Mouse (Mus musculus) MEL (cell line): ENCODE results near the gene Cnpy3. TPM values are rescaled to one million over a fixed set of nuclear protein-coding genes. Genes with fewer than 3 reads are reported as not detected.

Experiments used
- DNase-seq: peaks from one replicate; pipeline ENCODE4 v3.0.0; 2011; ENCODE audit warnings: low read depth, low spot score
- H3K27ac ChIP-seq: 2 replicates; pipeline ENCODE4 v1.5.1; 2012; ENCODE audit warnings: low read depth, mild to moderate bottlenecking, control low read depth, low read length, moderate library complexity; ENCODE audit not compliant: control insufficient read depth
- H3K27me3 ChIP-seq, 2 experiments: fragments of 150-350 bp in 1 of 2; sonication (generic) in 1 of 2; 2 replicates each; pipeline ENCODE4 v1.6.1; 2012; ENCODE audit warnings: low read length in 2 of 2, mild to moderate bottlenecking in 2 of 2, improper control_type of control experiment in 1 of 2, moderate library complexity in 1 of 2; ENCODE audit not compliant: insufficient read depth in 2 of 2, control insufficient read depth in 1 of 2
- H3K36me3 ChIP-seq, 2 experiments: 2 replicates each; pipeline ENCODE4 v1.6.1; 2012 to 2014; ENCODE audit warnings: low read length in 2 of 2, improper control_type of control experiment in 1 of 2, inconsistent platforms in 1 of 2, mild to moderate bottlenecking in 1 of 2; ENCODE audit not compliant: insufficient read depth in 2 of 2, control insufficient read depth in 1 of 2
- H3K4me1 ChIP-seq, 2 experiments: fragments of 150-350 bp in 1 of 2; sonication (generic) in 1 of 2; 2 replicates each; pipeline ENCODE4 v1.6.1; 2012; ENCODE audit warnings: low read length in 2 of 2, improper control_type of control experiment in 1 of 2, mild to moderate bottlenecking in 1 of 2; ENCODE audit not compliant: insufficient read depth in 2 of 2, control insufficient read depth in 1 of 2
- H3K4me3 ChIP-seq, 2 experiments: fragments of 150-350 bp in 1 of 2; sonication (generic) in 1 of 2; 2 replicates each; pipeline ENCODE4 v1.5.1; 2012; ENCODE audit warnings: low read depth in 2 of 2, low read length in 2 of 2, mild to moderate bottlenecking in 2 of 2, moderate library complexity in 2 of 2, control low read depth in 1 of 2, improper control_type of control experiment in 1 of 2; ENCODE audit not compliant: control insufficient read depth in 1 of 2, insufficient read depth in 1 of 2
- H3K79me2 ChIP-seq: 2 replicates; pipeline ENCODE4 v1.6.1; 2012; ENCODE audit warnings: mild to moderate bottlenecking, low read length, moderate library complexity; ENCODE audit not compliant: control insufficient read depth, poor library complexity, insufficient read depth
- H3K9ac ChIP-seq: 2 replicates; pipeline ENCODE4 v1.6.1; 2012; ENCODE audit warnings: low read depth, mild to moderate bottlenecking, control low read depth, low read length, moderate library complexity; ENCODE audit not compliant: control insufficient read depth, poor library complexity, severe bottlenecking
- H3K9me3 ChIP-seq: fragments of 150-350 bp; sonication (generic); replicated peaks from 2 replicates; pipeline ENCODE4 v1.6.1; 2012; ENCODE audit warnings: mild to moderate bottlenecking, low read length, improper control_type of control experiment, moderate library complexity; ENCODE audit not compliant: insufficient read depth
- BHLHE40 ChIP-seq: IDR thresholded peaks from 2 replicates; pipeline ENCODE4 v1.6.1; 2012; ENCODE audit warnings: low read depth, mild to moderate bottlenecking, inconsistent platforms, low read length, improper control_type of control experiment, borderline replicate concordance
- CHD2 ChIP-seq: IDR thresholded peaks from 2 replicates; pipeline ENCODE4 v1.6.1; 2011; ENCODE audit warnings: low read length, improper control_type of control experiment
- CTCF ChIP-seq, 3 experiments: IDR thresholded peaks in 2 of 3; conservative IDR thresholded peaks in 1 of 3; 2 replicates each; pipeline ENCODE4 v1.5.1; 2011 to 2012; ENCODE audit warnings: low read length in 3 of 3, low read depth in 2 of 3, mild to moderate bottlenecking in 2 of 3, improper control_type of control experiment in 1 of 3, inconsistent platforms in 1 of 3, mixed read lengths in 1 of 3, moderate library complexity in 1 of 3; ENCODE audit not compliant: control insufficient read depth in 1 of 3, insufficient read depth in 1 of 3, poor library complexity in 1 of 3, severe bottlenecking in 1 of 3
- E2F4 ChIP-seq: IDR thresholded peaks from 2 replicates; pipeline ENCODE4 v1.6.1; 2011; ENCODE audit warnings: low read depth, low read length, improper control_type of control experiment, borderline replicate concordance
- ELF1 ChIP-seq: IDR thresholded peaks from 2 replicates; pipeline ENCODE4 v1.6.1; 2014; ENCODE audit warnings: low read depth, mild to moderate bottlenecking, inconsistent platforms, low read length, improper control_type of control experiment, moderate library complexity
- EP300 ChIP-seq, 2 experiments: IDR thresholded peaks; 2 replicates each; pipeline ENCODE4 v1.6.1; 2011; ENCODE audit warnings: improper control_type of control experiment in 2 of 2, low read length in 2 of 2, low read depth in 1 of 2, mild to moderate bottlenecking in 1 of 2
- ETS1 ChIP-seq: IDR thresholded peaks from 2 replicates; pipeline ENCODE4 v1.6.1; 2012; ENCODE audit warnings: low read depth, mild to moderate bottlenecking, inconsistent platforms, low read length, improper control_type of control experiment, moderate library complexity
- HCFC1 ChIP-seq: IDR thresholded peaks from 2 replicates; pipeline ENCODE4 v1.6.1; 2012; ENCODE audit warnings: low read depth, mild to moderate bottlenecking, inconsistent platforms, low read length, improper control_type of control experiment, moderate library complexity
- JUND ChIP-seq: IDR thresholded peaks from 2 replicates; pipeline ENCODE4 v1.6.1; 2011; ENCODE audit warnings: low read depth, mild to moderate bottlenecking, improper control_type of control experiment, low read length
- MAX ChIP-seq: IDR thresholded peaks from 2 replicates; pipeline ENCODE4 v1.6.1; 2011; ENCODE audit warnings: low read length, improper control_type of control experiment
- MYB ChIP-seq: IDR thresholded peaks from 2 replicates; pipeline ENCODE4 v1.6.1; 2011; ENCODE audit warnings: mild to moderate bottlenecking, low read depth, low read length, improper control_type of control experiment
- MYC ChIP-seq: IDR thresholded peaks from 2 replicates; pipeline ENCODE4 v1.6.1; 2011; ENCODE audit warnings: low read depth, mild to moderate bottlenecking, low read length, improper control_type of control experiment, moderate library complexity
- POLR2A ChIP-seq, 2 experiments: IDR thresholded peaks; 2 replicates each; pipeline ENCODE4 v1.6.1; 2011 to 2012; ENCODE audit warnings: low read length in 2 of 2, mild to moderate bottlenecking in 2 of 2, control low read depth in 1 of 2, improper control_type of control experiment in 1 of 2, low read depth in 1 of 2, moderate library complexity in 1 of 2; ENCODE audit not compliant: control insufficient read depth in 1 of 2, insufficient read depth in 1 of 2, poor library complexity in 1 of 2
- POLR2AphosphoS2 ChIP-seq: IDR thresholded peaks from 2 replicates; pipeline ENCODE4 v1.6.1; 2011; ENCODE audit warnings: low read length, improper control_type of control experiment
- POLR2AphosphoS5 ChIP-seq: IDR thresholded peaks from 2 replicates; pipeline ENCODE4 v1.6.1; 2012; ENCODE audit warnings: low read depth, borderline replicate concordance, mild to moderate bottlenecking, inconsistent platforms, low read length, moderate library complexity, mixed read lengths
- RAD21 ChIP-seq: IDR thresholded peaks from 2 replicates; pipeline ENCODE4 v1.6.1; 2011; ENCODE audit warnings: mild to moderate bottlenecking, low read depth, low read length, improper control_type of control experiment
- RCOR1 ChIP-seq: IDR thresholded peaks from 2 replicates; pipeline ENCODE4 v1.6.1; 2012; ENCODE audit warnings: low read depth, mild to moderate bottlenecking, inconsistent platforms, low read length, improper control_type of control experiment
- SIN3A ChIP-seq: IDR thresholded peaks from 2 replicates; pipeline ENCODE4 v1.6.1; 2012; ENCODE audit warnings: low read length, improper control_type of control experiment, inconsistent platforms
- SMC3 ChIP-seq: IDR thresholded peaks from 2 replicates; pipeline ENCODE4 v1.6.1; 2011; ENCODE audit warnings: low read depth, low read length, improper control_type of control experiment
- TAL1 ChIP-seq: IDR thresholded peaks from 2 replicates; pipeline ENCODE4 v1.6.1; 2012; ENCODE audit warnings: mild to moderate bottlenecking, inconsistent platforms, low read length, moderate library complexity, mixed read lengths
- TCF12 ChIP-seq: IDR thresholded peaks from 2 replicates; pipeline ENCODE4 v1.6.1; 2014; ENCODE audit warnings: low read depth, mild to moderate bottlenecking, inconsistent platforms, low read length, improper control_type of control experiment, moderate library complexity
- UBTF ChIP-seq: IDR thresholded peaks from 2 replicates; pipeline ENCODE4 v1.6.1; 2012; ENCODE audit warnings: low read depth, mild to moderate bottlenecking, inconsistent platforms, low read length, improper control_type of control experiment, moderate library complexity, borderline replicate concordance; ENCODE audit not compliant: insufficient read depth
- USF2 ChIP-seq, 2 experiments: IDR thresholded peaks; 2 replicates each; pipeline ENCODE4 v1.6.1; 2011 to 2012; ENCODE audit warnings: improper control_type of control experiment in 2 of 2, low read length in 2 of 2, borderline replicate concordance in 1 of 2, inconsistent platforms in 1 of 2, low read depth in 1 of 2, mild to moderate bottlenecking in 1 of 2; ENCODE audit not compliant: insufficient read depth in 1 of 2
- ZMIZ1 ChIP-seq: IDR thresholded peaks from 2 replicates; pipeline ENCODE4 v1.6.1; 2012; ENCODE audit warnings: low read depth, mild to moderate bottlenecking, inconsistent platforms, low read length, improper control_type of control experiment, moderate library complexity
- ZNF384 ChIP-seq: IDR thresholded peaks from 2 replicates; pipeline ENCODE4 v1.6.1; 2012; ENCODE audit warnings: low read depth, mild to moderate bottlenecking, inconsistent platforms, low read length, improper control_type of control experiment
- polyA plus RNA-seq, 2 experiments: library from polyadenylated mRNA; stranded (reverse) in 1 of 2; unstranded in 1 of 2; fragments of >175 nt in 1 of 2; fragments of >200 nt in 1 of 2; gene quantifications; 2 replicates each; pipeline versions ENCODE4 v1.2.1 to v1.2.4; 2012; ENCODE audit warnings: low replicate concordance in 2 of 2, low read depth in 1 of 2; ENCODE audit not compliant: insufficient read length in 2 of 2, insufficient read depth in 1 of 2, missing spikeins in 1 of 2
- total RNA-seq: library from RNA; depleted of rRNA; stranded (reverse); fragments of 300-350 nt; gene quantifications from 2 replicates; pipeline ENCODE4 v1.2.3, GENCODE M21; 2012

Gene Cnpy3
- total and polyA plus RNA-seq, 3 experiments = 61.4 to 90.2 TPM; not detected in 1

DNA sequence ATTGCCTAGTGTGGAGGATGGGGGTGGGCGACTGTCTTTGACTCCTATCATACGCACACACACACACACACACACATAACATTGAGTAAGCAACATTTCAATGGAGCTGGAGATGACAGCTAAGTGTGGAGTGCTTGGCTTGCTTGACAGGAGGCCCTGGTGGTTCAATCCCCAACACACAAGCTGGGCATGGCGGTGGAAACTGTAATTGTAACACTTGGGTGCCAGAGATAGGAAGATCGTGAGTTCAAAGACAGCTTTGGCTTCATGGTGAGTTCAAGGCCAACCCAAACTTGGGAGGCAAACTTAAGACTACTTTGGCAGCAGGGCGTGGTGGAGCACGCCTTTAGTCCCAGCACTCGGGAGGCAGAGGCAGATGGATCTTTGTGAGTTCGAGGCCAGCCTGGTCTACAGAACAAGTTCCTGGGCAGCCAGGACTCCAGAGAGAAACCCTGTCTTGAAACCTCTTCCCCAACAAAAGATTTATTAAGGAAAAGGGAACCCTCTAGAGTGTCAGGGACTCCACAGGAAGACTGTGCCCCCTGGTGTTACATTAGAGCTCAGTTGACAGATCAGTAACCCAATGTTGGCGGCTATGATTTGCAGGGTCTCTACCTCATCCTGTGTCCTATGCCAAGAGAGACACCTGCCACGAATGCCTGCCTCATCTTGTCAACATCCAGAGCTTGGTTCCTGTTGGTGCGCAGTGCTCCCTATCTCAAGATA lies 37.1 kb downstream of the Cnpy3 start:
- Histone ChIP-seq H3K27ac (no peak overlapping the region), H3K4me3 (no peak overlapping the region), H3K79me2 (peaks cover 21% of the 10 kb centered on the region), H3K27me3 (no peaks in the 10 kb centered on the region), H3K36me3 (peaks cover 4 to 6% of the 10 kb centered on the region in 2 experiments), H3K4me1 (peaks cover 0 to 16% of the 10 kb centered on the region in 2 experiments; a peak in 2 of 4 replicates), H3K9me3 (no peaks in the 10 kb centered on the region), H3K9ac (no peak overlapping the region)
- no peak for DNase-seq
- TF ChIP-seq CTCF (IDR thresholded peaks at IDR 0.05 in 2 of 3, conservative IDR thresholded peaks at IDR 0.05 in 1 of 3; ENCODE audit: control insufficient read depth in 1 of 3, insufficient read depth in 1 of 3, low read depth in 2 of 3, low read length in 3 of 3, poor library complexity in 1 of 3, severe bottlenecking in 1 of 3) = peak in 1 of 3 experiments; percentile 24; a peak in 2 of 6 replicates
- TF ChIP-seq EP300 (IDR thresholded peaks at IDR 0.05; ENCODE audit: low read depth in 1 of 2, low read length in 2 of 2) = no peak

DNA sequence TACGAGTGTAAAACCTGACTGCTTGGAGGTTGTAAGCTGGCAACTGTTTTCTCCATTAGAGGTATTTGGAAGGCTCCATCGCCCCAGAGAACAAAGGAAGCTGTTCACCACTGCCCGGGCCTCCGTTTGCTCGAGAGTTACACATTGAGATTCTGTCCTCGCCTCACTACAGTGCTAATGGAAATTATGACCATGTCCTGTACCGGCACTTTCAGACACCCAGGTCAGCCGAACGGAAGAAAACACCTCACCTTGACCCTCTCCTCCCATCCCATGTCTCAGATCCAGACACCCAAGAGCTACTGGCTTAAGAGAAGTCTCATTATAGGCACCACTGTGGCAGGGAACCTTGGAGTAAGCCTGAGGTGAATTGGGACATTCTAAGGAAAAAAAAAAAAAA lies 38.2 kb downstream of the Cnpy3 start:
- TF ChIP-seq POLR2A (IDR thresholded peaks at IDR 0.05; ENCODE audit: control insufficient read depth in 1 of 2, insufficient read depth in 1 of 2, low read depth in 1 of 2, low read length in 2 of 2, poor library complexity in 1 of 2) = no peak
- H3K4me1 ChIP-seq = peaks cover 0 to 16% of the 10 kb centered on the region in 2 experiments; a peak in 2 of 4 replicates
- peaks cover 4 to 6% of the 10 kb centered on the region in 2 experiments for H3K36me3 ChIP-seq
- peaks cover 21% of the 10 kb centered on the region for H3K79me2 ChIP-seq
- DNase-seq = no peak
- H3K27ac ChIP-seq = no peak overlapping the region
- H3K9me3 ChIP-seq = no peaks in the 10 kb centered on the region
- H3K9ac ChIP-seq = no peak overlapping the region
- H3K4me3 ChIP-seq = no peak overlapping the region
- H3K27me3 ChIP-seq = no peaks in the 10 kb centered on the region

DNA sequence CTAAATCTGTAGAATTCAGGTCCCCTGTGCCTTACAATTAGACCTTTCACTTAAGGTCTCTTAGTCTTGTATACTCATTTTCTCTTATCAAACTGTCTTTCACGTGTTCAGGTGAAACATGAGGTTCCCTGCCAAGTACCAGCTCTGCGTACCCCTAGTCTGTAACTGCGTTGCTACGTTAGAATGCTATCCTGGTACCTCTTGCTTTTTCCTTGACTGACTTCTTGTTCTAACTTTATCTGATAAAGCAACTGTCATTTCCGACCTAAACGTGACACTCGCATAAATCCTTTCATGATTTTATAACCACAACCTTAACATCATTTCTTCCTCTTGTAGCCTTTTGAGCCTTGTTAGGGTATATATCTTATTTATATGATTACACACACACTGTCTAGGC lies 39.6 kb downstream of the Cnpy3 start:
- Histone ChIP-seq H3K27ac (peak overlapping the region; percentile 70), H3K27me3 (no peaks in the 10 kb centered on the region), H3K9me3 (no peaks in the 10 kb centered on the region), H3K79me2 (peaks cover 21% of the 10 kb centered on the region), H3K36me3 (peaks cover 4 to 6% of the 10 kb centered on the region in 2 experiments), H3K4me1 (peaks cover 0 to 16% of the 10 kb centered on the region in 2 experiments; a peak in 2 of 4 replicates), H3K9ac (peak overlapping the region; percentile 99), H3K4me3 (peak overlapping the region; percentile 84 to 99)
- peak; percentile 64 for DNase-seq
- TF ChIP-seq MYC (0 out of 2 replicates have a peak, but pooled peaks have one; percentile 63), MAX (peak; percentile 30; the same call in 1 of the 2 replicates), POLR2AphosphoS2 (no peak), JUND (no peak), HCFC1 (no peak), ELF1 (no peak), E2F4 (no peak), TAL1 (no peak), SMC3 (no peak), ZMIZ1 (no peak), SIN3A (peak; percentile 81), POLR2AphosphoS5 (no peak), MYB (peak; percentile 60), CHD2 (no peak), UBTF (no peak), RCOR1 (peak; percentile 96), TCF12 (no peak), BHLHE40 (peak; percentile 98), ZNF384 (no peak), ETS1 (no peak), RAD21 (no peak), EP300 (IDR thresholded peaks at IDR 0.05; ENCODE audit: low read depth in 1 of 2, low read length in 2 of 2) (peak in 1 of 2 experiments; percentile 57; a peak in 1 of 4 replicates), USF2 (IDR thresholded peaks at IDR 0.05; ENCODE audit: borderline replicate concordance in 1 of 2, insufficient read depth in 1 of 2, low read depth in 1 of 2, low read length in 2 of 2) (no peak)
